Mouse (Mus musculus) limb, embryonic 11.5 days (tissue): Measurements from ENCODE around the gene Akirin1. TPM values are rescaled to one million over a fixed set of nuclear protein-coding genes. Genes with fewer than 3 reads are reported as not detected.

Source experiments
- ATAC-seq: fragments of 200-750 bp; cut with Nextera tagmentation; 2 replicates; pipeline ENCODE4 v1.8.0; 2017; ENCODE audit warnings: low read depth; ENCODE audit not compliant: insufficient number of reproducible peaks, low FRiP score, low TSS enrichment
- DNase-seq: peaks from one replicate; pipeline ENCODE4 v3.0.0-alpha.2; 2015; ENCODE audit warnings: low spot score
- H3K27ac ChIP-seq: fragments of 300-500 bp; sonication (generic); replicated peaks from 2 replicates; pipeline ENCODE4 v1.5.1; 2014; ENCODE audit warnings: low read depth, mild to moderate bottlenecking, low read length
- H3K27me3 ChIP-seq: fragments of 300-500 bp; sonication (generic); 2 replicates; pipeline ENCODE4 v1.6.1; 2014; ENCODE audit warnings: mild to moderate bottlenecking, low read length, mixed read lengths; ENCODE audit not compliant: control insufficient read depth, insufficient read depth
- H3K36me3 ChIP-seq: fragments of 300-500 bp; sonication (generic); 2 replicates; pipeline ENCODE4 v1.6.1; 2014; ENCODE audit warnings: mild to moderate bottlenecking, low read length, moderate library complexity, mixed read lengths; ENCODE audit not compliant: control insufficient read depth, insufficient read depth
- H3K4me1 ChIP-seq: fragments of 300-500 bp; sonication (generic); 2 replicates; pipeline ENCODE4 v1.6.1; 2014; ENCODE audit warnings: low read length, mixed read lengths; ENCODE audit not compliant: control insufficient read depth, insufficient read depth
- H3K4me2 ChIP-seq: fragments of 300-500 bp; sonication (generic); 2 replicates; pipeline ENCODE4 v1.6.1; 2014; ENCODE audit warnings: low read depth, mild to moderate bottlenecking, moderate library complexity; ENCODE audit not compliant: severe bottlenecking
- H3K4me3 ChIP-seq: fragments of 300-500 bp; sonication (generic); 2 replicates; pipeline ENCODE4 v1.5.1; 2014; ENCODE audit warnings: low read depth, low read length
- H3K9ac ChIP-seq: fragments of 300-500 bp; sonication (generic); 2 replicates; pipeline ENCODE4 v1.6.1; 2014; ENCODE audit warnings: mild to moderate bottlenecking, low read length
- H3K9me3 ChIP-seq: fragments of 300-500 bp; sonication (generic); 2 replicates; pipeline ENCODE4 v1.6.1; 2016; ENCODE audit warnings: low read length; ENCODE audit not compliant: control insufficient read depth
- WGBS: fragments of 180-500 bp; shearing (Covaris S2); extraction: QIAGEN DNeasy Blood & Tissue Kit; methylation state at CpG from one replicate; pipeline ENCODE4 v1.1.7; 2014; 5-methylcytosine and 5-hydroxymethylcytosine counted together
- polyA plus RNA-seq: library from polyadenylated mRNA; unstranded; fragments of >200 nt; fragmentation: Nextera tagmentation; extraction: Ambion mirVana; gene quantifications from 2 replicates; pipeline ENCODE4 v1.2.1, GENCODE M21; 2014

Gene Akirin1
- polyA plus RNA-seq, 1 experiment from 2014 or later = 68.8 TPM

- Histone ChIP-seq H3K9ac (no peak overlapping the region), H3K36me3 (no peaks in the 10 kb centered on the region), H3K9me3 (no peaks in the 10 kb centered on the region), H3K4me2 (no peak overlapping the region), H3K4me3 (no peak overlapping the region), H3K4me1 (peaks cover 8% of the 10 kb centered on the region), H3K27me3 (peaks cover 9% of the 10 kb centered on the region), H3K27ac (no peak overlapping the region)
- DNase-seq (no peak), ATAC-seq (no peak)
- WGBS = 75% methylated on average over 7 of the region's 7 CpGs
Measured at GRCm38 (mm10) chr4:123685046-123685445, 65.1 kb downstream of the Akirin1 start.

Other genes with a start within 250 kb of the Akirin1 start
- gene Macf1, start 66.0 kb downstream of the Akirin1 start, polyA plus RNA-seq = 71.0 and 77.0 TPM in 2 replicates
- 327 and 334 TPM in 2 replicates for gene Ndufs5, start 32.1 kb downstream of the Akirin1 start, polyA plus RNA-seq
- 1.3 and 1.7 TPM in 2 replicates for gene Rhbdl2, start 37.5 kb upstream of the Akirin1 start, polyA plus RNA-seq
- 0.11 TPM in 1 of 2 replicates, not detected in the other for gene 4933427I04Rik, start 109.3 kb upstream of the Akirin1 start, polyA plus RNA-seq
- 80.7 and 82.8 TPM in 2 replicates for gene Mycbp, start 154.5 kb upstream of the Akirin1 start, polyA plus RNA-seq
- gene Rragc, start 167.1 kb upstream of the Akirin1 start, polyA plus RNA-seq = 42.1 and 47.0 TPM in 2 replicates
- not detected in 2 replicates for gene 4930535I16Rik, start 167.7 kb upstream of the Akirin1 start, polyA plus RNA-seq